In the genomic region with DNA sequence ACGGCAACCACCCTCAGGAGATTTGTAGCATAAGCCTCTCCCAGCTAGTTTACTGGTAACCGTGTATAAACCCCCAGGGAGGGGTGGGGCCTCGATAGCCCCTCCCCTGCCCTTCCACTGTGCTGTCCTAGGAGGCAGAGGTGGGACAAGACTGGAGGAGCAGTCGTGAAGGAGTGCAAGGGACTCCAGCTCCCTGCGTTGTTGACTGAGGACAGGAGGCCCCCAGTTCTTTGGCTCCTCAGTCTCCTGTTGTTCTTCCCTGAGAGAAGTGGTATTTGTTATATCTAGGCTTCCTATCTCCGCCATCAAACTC, we compare ENCODE assay signal across 7 mouse cellular contexts. TPM values are rescaled to one million over a fixed set of nuclear protein-coding genes. Genes with fewer than 3 reads are reported as not detected.
DNase-seq lines count a peak whose midpoint lies in the region; ATAC-seq lines count a peak whose summit lies in the region.

No protein-coding gene starts in this region.

- peak; percentile 51 for DNase-seq in embryo, embryonic 10 days (ENCODE audit: low spot score)
- no peak for DNase-seq in limb, embryonic 11.5 days (ENCODE audit: low spot score)
- DNase-seq in spleen, postnatal 36 days (ENCODE audit: low spot score in 2 of 2): peak; percentile 53 to 62
- no peak for DNase-seq in layer of hippocampus, adult 18-20 months (ENCODE audit: low spot score in 2 of 2)
- no peak for DNase-seq in right cerebral cortex, postnatal 36 days (ENCODE audit: low spot score in 2 of 2)

- H3K27me3 ChIP-seq in megakaryocyte, embryonic 14.5 days (replicated peaks): no peaks in the 10 kb centered on the region
- no peaks in the 10 kb centered on the region for H3K27me3 ChIP-seq in limb, embryonic 11.5 days (ENCODE audit: control insufficient read depth, insufficient read depth, low read length)

- ATAC-seq in megakaryocyte, adult 5-6 weeks (ENCODE audit: poor library complexity, severe bottlenecking): no peak
- no peak for ATAC-seq in limb, embryonic 11.5 days (ENCODE audit: insufficient number of reproducible peaks, low FRiP score, low TSS enrichment, low read depth)

- no peak overlapping the region for H3K9ac ChIP-seq in limb, embryonic 11.5 days (ENCODE audit: low read length)

- H3K4me2 ChIP-seq in limb, embryonic 11.5 days (ENCODE audit: low read depth, severe bottlenecking): peak overlapping the region; percentile 42; the same call in 1 of the 2 replicates

- WGBS in limb, embryonic 11.5 days: 6% methylated on average over 6 of the region's 6 CpGs

- no peaks in the 10 kb centered on the region for H3K36me3 ChIP-seq in megakaryocyte, embryonic 14.5 days (replicated peaks; ENCODE audit: low read length)
- H3K36me3 ChIP-seq in limb, embryonic 11.5 days (ENCODE audit: control insufficient read depth, insufficient read depth, low read length): no peaks in the 10 kb centered on the region

- H3K27ac ChIP-seq in limb, embryonic 11.5 days (replicated peaks; ENCODE audit: low read depth, low read length): no peak overlapping the region

- peaks cover 52% of the 10 kb centered on the region for H3K4me1 ChIP-seq in megakaryocyte, embryonic 14.5 days
- H3K4me1 ChIP-seq in limb, embryonic 11.5 days (ENCODE audit: control insufficient read depth, insufficient read depth, low read length): peaks cover 4% of the 10 kb centered on the region; the same call in 1 of the 2 replicates

- peak overlapping the region; percentile 91 for H3K4me3 ChIP-seq in megakaryocyte, embryonic 14.5 days (replicated peaks)
- no peak overlapping the region for H3K4me3 ChIP-seq in limb, embryonic 11.5 days (ENCODE audit: low read depth, low read length)

- H3K9me3 ChIP-seq in megakaryocyte, embryonic 14.5 days: no peaks in the 10 kb centered on the region
- no peaks in the 10 kb centered on the region for H3K9me3 ChIP-seq in limb, embryonic 11.5 days (ENCODE audit: control insufficient read depth, low read length)

RNA-seq across cellular contexts. Expression of a gene that starts 58.5 kb away (rescaled TPM):
- 1.8 and 3.0 TPM in 2 replicates for polyA plus RNA-seq in megakaryocyte, embryonic 14.5 days (2012; ENCODE audit: insufficient read depth, low replicate concordance)
- 40.4 and 52.3 TPM in 2 replicates for total RNA-seq in megakaryocyte, adult 5-6 weeks (2015)
- 50.9 and 62.5 TPM in 2 replicates for total RNA-seq in megakaryocyte, adult 5-6 weeks (2017)
- polyA plus RNA-seq in limb, embryonic 11.5 days (2014; fragmentation: Nextera tagmentation; extraction: Ambion mirVana): 4.9 and 5.2 TPM in 2 replicates
- 1 to 10 TPM; 4.2 TPM for total RNA-seq in layer of hippocampus, adult 18-20 months (2021)

Comparison
In these comparisons a context has a peak if more than half of its experiments do, and no peak if none do; other contexts are left out.
1. DNase-seq: peak in embryo, embryonic 10 days (single experiment) and spleen, postnatal 36 days (2 of 2); none in limb, embryonic 11.5 days (single experiment), layer of hippocampus, adult 18-20 months (0 of 2) and right cerebral cortex, postnatal 36 days (0 of 2).
2. RNA of a gene that starts 58.5 kb away (total RNA-seq): 40.4 to 62.5 TPM in megakaryocyte, adult 5-6 weeks; 4.2 TPM in layer of hippocampus, adult 18-20 months; every median in the first group is over 4 times any median in the second.